Mouse (Mus musculus) heart, adult 18-20 months (tissue): ENCODE measurements around the gene Tm4sf1. TPM values are rescaled to one million over a fixed set of nuclear protein-coding genes. Genes with fewer than 3 reads are reported as not detected.

Source experiments
- DNase-seq, 2 experiments: peaks; one replicate each; pipeline ENCODE4 v3.0.0; 2021 to 2022; ENCODE audit warnings: mixed read lengths in 1 of 2
- total RNA-seq, 2 experiments: library from RNA; stranded (reverse); gene quantifications; 2 replicates each; pipeline ENCODE4 v1.2.3; 2021

The Tm4sf1 gene
- total RNA-seq, 2 experiments from 2014 or later = 80.1 to 92.3 TPM

DNA sequence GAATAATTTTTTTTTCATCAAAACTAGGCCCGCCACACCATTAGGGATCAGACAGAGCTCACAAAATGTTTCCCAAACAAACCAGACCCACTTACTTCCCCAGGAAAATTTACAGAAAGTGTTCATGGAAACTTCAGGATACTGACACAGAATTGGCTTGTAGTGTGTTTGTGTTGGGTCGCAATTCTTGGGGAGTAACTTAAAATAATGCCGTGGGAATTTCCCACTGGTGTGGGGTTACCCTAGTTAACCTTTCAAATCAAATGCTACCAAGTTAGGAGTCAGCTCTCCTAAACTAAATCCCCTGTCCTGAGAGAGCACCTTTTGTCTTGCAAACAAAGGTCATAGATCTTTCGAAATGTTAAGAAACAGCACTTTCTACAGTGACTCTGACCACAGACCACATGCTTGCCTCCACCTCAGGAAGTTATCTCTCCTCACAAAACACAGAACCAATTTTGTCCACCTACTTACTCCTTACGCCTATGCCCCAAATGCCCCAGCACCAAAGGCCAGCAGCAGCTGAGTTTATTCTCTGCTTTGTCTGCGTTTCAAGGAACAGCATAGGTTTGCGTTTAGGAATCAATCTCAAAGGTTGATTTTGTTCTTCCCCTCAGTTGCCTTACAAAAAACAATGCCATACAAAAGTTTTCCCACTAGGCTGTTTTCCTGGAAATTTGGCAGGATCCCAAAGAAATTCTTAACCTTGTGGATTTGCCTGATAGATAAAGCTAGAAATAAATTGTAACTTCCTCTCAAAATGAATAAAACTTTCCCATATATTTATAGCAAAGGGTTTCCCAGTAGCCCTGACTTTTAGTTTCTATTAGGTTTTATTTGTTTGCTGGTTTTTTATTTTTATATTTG, 13.7 kb downstream of the Tm4sf1 start:
- DNase-seq = peak; percentile 44 to 51

DNA sequence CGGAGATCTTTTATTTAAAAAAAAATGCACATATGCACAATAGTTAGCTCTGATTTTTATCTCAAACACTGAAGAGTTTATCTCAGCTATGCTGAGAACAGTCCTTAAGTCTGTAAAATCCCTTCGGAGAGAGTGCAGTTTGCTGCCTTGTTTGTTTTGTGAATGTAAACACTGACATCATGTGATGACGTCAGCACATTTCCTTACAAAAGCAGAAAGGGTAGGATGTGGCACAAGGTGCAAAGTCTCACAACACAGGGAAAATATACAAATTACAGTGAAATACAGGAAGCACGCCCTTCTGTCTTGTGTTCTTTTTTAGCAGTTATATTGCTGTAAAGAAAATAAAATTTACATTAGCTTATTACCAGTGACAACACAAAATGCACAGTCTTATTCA, 14.3 kb downstream of the Tm4sf1 start:
- DNase-seq = no peak

DNA sequence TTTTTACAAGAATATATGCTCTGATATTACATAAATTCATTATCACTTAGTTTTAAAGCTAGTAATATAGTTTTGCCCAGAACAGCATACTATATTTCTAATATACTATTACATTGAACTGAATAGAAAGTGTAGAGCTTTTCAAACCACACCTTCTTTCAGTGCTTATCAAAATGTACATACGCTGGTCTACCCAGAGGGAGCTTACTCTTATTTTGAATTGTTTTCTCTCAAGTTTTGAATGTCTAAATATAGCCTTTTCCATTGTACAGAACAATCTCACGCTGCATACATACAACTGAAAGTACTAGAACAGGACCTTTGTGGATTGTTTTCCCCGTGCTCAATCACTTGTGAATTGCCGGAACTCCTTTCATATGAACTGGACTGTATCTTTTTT, 23.6 kb downstream of the Tm4sf1 start:
- no peak for DNase-seq

DNA sequence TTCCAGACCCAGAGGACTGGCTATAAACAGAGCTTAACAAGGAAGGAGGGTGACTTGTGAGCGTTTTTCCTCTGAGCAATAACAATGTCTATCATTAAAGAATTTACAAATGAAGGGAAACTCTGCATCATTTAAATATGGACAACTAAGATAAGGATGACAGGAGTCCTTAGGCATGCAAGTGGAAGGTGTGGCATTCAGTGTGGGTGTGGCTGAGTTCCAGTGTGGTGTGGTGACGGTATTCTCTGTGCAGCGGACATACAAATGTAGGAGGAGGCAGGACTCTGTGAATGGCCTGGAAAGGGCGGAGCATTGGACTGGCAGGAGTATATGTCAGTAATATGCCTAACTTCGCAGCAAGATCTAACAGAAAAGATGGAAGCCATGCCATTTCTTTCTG, 24.3 kb downstream of the Tm4sf1 start:
- DNase-seq = peak; percentile 27 to 38

DNA sequence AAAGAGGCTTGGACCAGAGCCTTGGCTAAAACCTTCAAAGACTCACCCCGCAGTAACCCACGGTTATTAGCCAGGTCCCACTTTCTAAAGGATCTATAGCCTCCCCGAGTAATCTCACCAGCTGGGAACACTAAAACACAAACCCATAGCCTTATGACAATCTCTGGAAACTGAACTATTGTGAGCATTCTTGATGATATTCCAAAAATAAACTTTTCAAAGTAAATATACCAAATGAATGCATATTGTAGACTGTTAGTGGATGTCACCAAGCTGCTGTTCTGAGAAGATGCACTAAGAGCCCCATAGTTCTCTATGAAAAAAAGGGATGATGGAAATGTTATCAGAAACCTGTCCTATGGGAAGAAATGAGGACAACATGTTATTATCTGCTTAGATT, 25.0 kb downstream of the Tm4sf1 start:
- no peak for DNase-seq

DNA sequence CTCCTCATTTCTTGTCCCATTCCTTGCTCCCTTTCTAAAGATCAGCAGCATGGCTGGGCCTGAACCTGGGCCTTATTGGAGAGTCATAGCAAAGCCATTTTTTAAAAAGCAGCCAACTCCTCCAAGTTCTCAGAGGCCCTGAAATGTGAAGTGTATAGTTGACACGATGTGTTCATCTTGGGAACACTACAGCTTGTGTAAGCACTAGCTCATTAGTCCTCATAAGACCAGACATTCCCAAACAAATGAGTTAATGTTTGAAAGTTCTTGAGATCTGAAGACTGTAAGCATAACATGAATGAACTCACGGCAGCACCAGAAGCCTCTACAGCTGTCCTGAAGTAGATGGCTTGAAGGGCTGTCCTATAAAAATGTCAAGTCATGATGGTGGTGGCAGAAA, 32.8 kb downstream of the Tm4sf1 start:
- no peak for DNase-seq

DNA sequence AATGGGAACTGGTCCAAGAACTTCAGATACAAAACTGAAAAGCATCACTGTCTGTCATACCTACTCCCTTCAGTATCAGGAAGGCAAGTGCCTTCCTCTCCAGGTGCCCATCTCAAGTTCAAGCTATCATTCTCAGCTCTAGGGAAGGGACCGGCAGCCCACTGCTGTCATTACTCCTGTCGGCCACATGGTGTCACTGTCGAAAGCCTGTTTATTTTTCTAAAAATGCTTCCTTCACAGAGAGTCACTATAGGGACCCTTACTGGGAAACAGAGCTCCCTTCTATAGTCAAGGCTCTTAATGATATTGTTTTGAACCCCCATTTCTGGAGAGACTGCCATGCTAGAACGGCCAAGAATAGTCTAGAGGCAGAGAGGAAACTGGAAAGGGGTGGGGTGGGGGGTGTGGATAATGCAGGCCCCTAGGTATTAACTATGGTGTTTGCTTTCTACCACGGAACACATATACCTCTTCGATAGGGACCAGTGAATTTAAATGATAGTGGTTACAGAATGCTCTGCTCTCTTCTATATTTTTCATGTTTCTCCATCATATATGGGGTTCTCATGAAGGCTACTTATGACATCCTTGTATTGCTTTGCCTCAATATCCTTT, 34.1 kb downstream of the Tm4sf1 start:
- DNase-seq = peak; percentile 45 to 73

- peak; percentile 21 to 25 for DNase-seq
These were observed 48.7 kb downstream of the Tm4sf1 start for GRCm38 (mm10) chr3:57253041-57253440.

DNA sequence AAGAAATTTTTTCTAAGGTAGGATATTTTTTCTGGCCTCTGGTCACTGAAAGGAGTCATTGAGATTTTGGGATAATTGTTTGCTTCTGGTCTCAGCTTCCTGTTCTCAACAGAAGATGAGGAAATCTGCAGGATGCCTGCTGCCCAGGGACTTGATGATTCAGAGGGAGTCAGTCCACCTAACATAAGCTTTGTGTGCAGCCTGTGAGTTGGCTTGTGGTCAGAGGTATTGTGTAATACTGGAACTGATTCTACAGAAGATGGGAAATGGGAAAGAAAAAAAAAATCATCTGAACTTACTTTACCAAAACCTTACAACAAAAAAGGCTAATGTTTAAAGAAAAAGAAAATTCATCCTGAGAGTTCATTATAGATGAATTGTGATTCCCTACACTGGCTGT, 49.2 kb downstream of the Tm4sf1 start:
- DNase-seq = peak; percentile 62 to 80

- no peak for DNase-seq
These were observed 56.5 kb downstream of the Tm4sf1 start for GRCm38 (mm10) chr3:57245242-57245641.

Other genes with a start within 250 kb of the Tm4sf1 start
- gene Tm4sf4, start 123.3 kb upstream of the Tm4sf1 start, total RNA-seq = not detected